20 mouse cellular contexts compared by ENCODE assay signal in genomic region chr12:45026347-45026746, GRCm38 (mm10). TPM values are rescaled to one million over a fixed set of nuclear protein-coding genes. Genes with fewer than 3 reads are reported as not detected.
DNase-seq lines count a peak whose midpoint lies in the region; ATAC-seq and TF ChIP-seq lines count a peak whose summit lies in the region.
"Had no signal": no experiment of that assay in that cellular context is flagged by ENCODE, and none has a peak within 500 bp of the region (broad histone marks: within the 10 kb centered on the region; RNA-seq: fewer than 3 reads in every experiment).

No protein-coding gene starts in this region.

- H3K36me3 ChIP-seq in heart, embryonic 10.5 days: no peaks in the 10 kb centered on the region
- no peaks in the 10 kb centered on the region for H3K36me3 ChIP-seq in kidney, embryonic 16.5 days (ENCODE audit: insufficient read depth, low read length)
- no peaks in the 10 kb centered on the region for H3K36me3 ChIP-seq in midbrain, postnatal 0 days (ENCODE audit: insufficient read depth, low read length)
- H3K36me3 ChIP-seq in midbrain, embryonic 15.5 days (replicated peaks): no peaks in the 10 kb centered on the region
- H3K36me3 ChIP-seq: embryonic facial prominence, embryonic 13.5 days; liver, embryonic 13.5 days; stomach, embryonic 15.5 days had no signal

- H3K4me1 ChIP-seq in heart, embryonic 10.5 days: no peaks in the 10 kb centered on the region; the same call in 1 of the 2 replicates
- peaks cover 6% of the 10 kb centered on the region; the same call in 1 of the 2 replicates for H3K4me1 ChIP-seq in kidney, embryonic 16.5 days (ENCODE audit: insufficient read depth, low read length)
- H3K4me1 ChIP-seq in midbrain, postnatal 0 days (ENCODE audit: insufficient read depth, low read length): no peaks in the 10 kb centered on the region
- no peaks in the 10 kb centered on the region for H3K4me1 ChIP-seq in midbrain, embryonic 15.5 days
- H3K4me1 ChIP-seq: embryonic facial prominence, embryonic 13.5 days; liver, embryonic 13.5 days; megakaryocyte, embryonic 14.5 days; stomach, embryonic 15.5 days had no signal

- H3K9me3 ChIP-seq in heart, embryonic 10.5 days: no peaks in the 10 kb centered on the region
- H3K9me3 ChIP-seq in kidney, embryonic 16.5 days (ENCODE audit: low read length): no peaks in the 10 kb centered on the region
- no peaks in the 10 kb centered on the region for H3K9me3 ChIP-seq in midbrain, postnatal 0 days (ENCODE audit: low read length)
- H3K9me3 ChIP-seq in midbrain, embryonic 15.5 days: no peaks in the 10 kb centered on the region
- H3K9me3 ChIP-seq: embryonic facial prominence, embryonic 13.5 days; liver, embryonic 13.5 days; megakaryocyte, embryonic 14.5 days; stomach, embryonic 15.5 days had no signal

- no peak overlapping the region for H3K27ac ChIP-seq in heart, embryonic 10.5 days
- H3K27ac ChIP-seq in kidney, embryonic 16.5 days (ENCODE audit: low read length): no peak overlapping the region
- no peak overlapping the region for H3K27ac ChIP-seq in midbrain, postnatal 0 days (ENCODE audit: low read depth, low read length)
- no peak overlapping the region for H3K27ac ChIP-seq in midbrain, embryonic 15.5 days
- H3K27ac ChIP-seq: embryonic facial prominence, embryonic 13.5 days; heart, adult 2 months; liver, embryonic 13.5 days; stomach, embryonic 15.5 days had no signal

- WGBS in heart, embryonic 10.5 days: 69% methylated on average over 1 of the region's 1 CpGs
- 74% methylated on average over 1 of the region's 1 CpGs for WGBS in kidney, embryonic 16.5 days
- 60% methylated on average over 1 of the region's 1 CpGs for WGBS in midbrain, postnatal 0 days
- 59% methylated on average over 1 of the region's 1 CpGs for WGBS in midbrain, embryonic 15.5 days

- no peak for ATAC-seq in kidney, embryonic 16.5 days (ENCODE audit: low FRiP score, low TSS enrichment)
- no peak for ATAC-seq in midbrain, postnatal 0 days (ENCODE audit: low FRiP score)
- no peak for ATAC-seq in midbrain, embryonic 15.5 days (replicated peaks)
- ATAC-seq: lung, postnatal 0 days; midbrain, embryonic 16.5 days had no signal

- H3K9ac ChIP-seq in kidney, embryonic 16.5 days (replicated peaks; ENCODE audit: low read length): no peak overlapping the region
- no peak overlapping the region for H3K9ac ChIP-seq in midbrain, postnatal 0 days (replicated peaks; ENCODE audit: low read length, poor library complexity, severe bottlenecking)
- no peak overlapping the region for H3K9ac ChIP-seq in midbrain, embryonic 15.5 days
- H3K9ac ChIP-seq: embryonic facial prominence, embryonic 13.5 days; liver, embryonic 13.5 days; stomach, embryonic 15.5 days had no signal

- no peak overlapping the region for H3K4me3 ChIP-seq in heart, embryonic 10.5 days
- H3K4me3 ChIP-seq in kidney, embryonic 16.5 days (ENCODE audit: low read length): no peak overlapping the region
- no peak overlapping the region for H3K4me3 ChIP-seq in midbrain, postnatal 0 days (ENCODE audit: low read depth, low read length)
- H3K4me3 ChIP-seq in midbrain, embryonic 15.5 days: no peak overlapping the region
- H3K4me3 ChIP-seq: embryonic facial prominence, embryonic 13.5 days; heart, adult 2 months; liver, embryonic 13.5 days; megakaryocyte, embryonic 14.5 days; stomach, embryonic 15.5 days had no signal

- no peak overlapping the region for H3K4me2 ChIP-seq in kidney, embryonic 16.5 days (replicated peaks; ENCODE audit: low read depth, low read length)
- no peak overlapping the region for H3K4me2 ChIP-seq in midbrain, postnatal 0 days (ENCODE audit: low read depth, low read length, poor library complexity, severe bottlenecking)
- no peak overlapping the region for H3K4me2 ChIP-seq in midbrain, embryonic 15.5 days
- H3K4me2 ChIP-seq: embryonic facial prominence, embryonic 13.5 days; liver, embryonic 13.5 days; stomach, embryonic 15.5 days had no signal

- H3K27me3 ChIP-seq in heart, embryonic 10.5 days (ENCODE audit: insufficient read depth, poor library complexity, severe bottlenecking): no peaks in the 10 kb centered on the region
- H3K27me3 ChIP-seq in kidney, embryonic 16.5 days (ENCODE audit: insufficient read depth, low read length): no peaks in the 10 kb centered on the region
- H3K27me3 ChIP-seq in midbrain, postnatal 0 days (ENCODE audit: insufficient read depth, low read length): no peaks in the 10 kb centered on the region
- no peaks in the 10 kb centered on the region for H3K27me3 ChIP-seq in midbrain, embryonic 15.5 days (replicated peaks)
- H3K27me3 ChIP-seq: embryonic facial prominence, embryonic 13.5 days; liver, embryonic 13.5 days; megakaryocyte, embryonic 14.5 days; stomach, embryonic 15.5 days had no signal

- no peak for TF ChIP-seq CTCF in midbrain, postnatal 0 days (IDR thresholded peaks at IDR 0.05)

- DNase-seq in cerebellum, postnatal 10 days: peak; percentile 60 to 61
- DNase-seq in cerebellum, postnatal 25 days: no peak
- peak; percentile 44 to 61 for DNase-seq in heart, adult 18-20 months
- no peak for DNase-seq in heart, embryonic 10.5 days (ENCODE audit: low spot score)
- peak; percentile 31 for DNase-seq in kidney, postnatal 14 days
- peak; percentile 61 for DNase-seq in midbrain, postnatal 0 days (ENCODE audit: low spot score)
- DNase-seq: adrenal gland, adult 2 months; cerebellum, adult 18-20 months; liver, embryonic 13.5 days; right cerebral cortex, postnatal 14 days; thymus, adult 2 months had no signal

RNA-seq across cellular contexts. Expression of gene Stxbp6, which starts 48.2 kb away (rescaled TPM):
- 10 to 100 TPM in 1 of 2 experiments, 1 to 10 TPM in 1; 6.0 to 10.2 TPM for total RNA-seq in heart, adult 18-20 months (2021)
- polyA plus RNA-seq in heart, embryonic 10.5 days (2016; fragmentation: Nextera tagmentation; extraction: Ambion mirVana): 11.0 and 15.6 TPM in 2 replicates
- polyA plus RNA-seq in kidney, embryonic 16.5 days (2015; fragmentation: Nextera tagmentation; extraction: Ambion mirVana): 29.1 and 35.6 TPM in 2 replicates
- total RNA-seq in midbrain, postnatal 0 days (2014; rRNA removed): 31.8 and 35.3 TPM in 2 replicates
- 25.3 and 28.9 TPM in 2 replicates for polyA plus RNA-seq in midbrain, postnatal 0 days (2015; fragmentation: Nextera tagmentation; extraction: Ambion mirVana)
- 17.8 and 18.0 TPM in 2 replicates for polyA plus RNA-seq in midbrain, embryonic 15.5 days (2015; fragmentation: Nextera tagmentation; extraction: Ambion mirVana)
- total RNA-seq: MEL had no signal

Comparison
In these comparisons a context has a peak if more than half of its experiments do, and no peak if none do; other contexts are left out.
1. DNase-seq: peak in cerebellum, postnatal 10 days (2 of 2), heart, adult 18-20 months (2 of 2), kidney, postnatal 14 days (single experiment) and midbrain, postnatal 0 days (single experiment); none in cerebellum, postnatal 25 days (0 of 2) and heart, embryonic 10.5 days (single experiment).